Mouse (Mus musculus): ENCODE data around the gene Stim2.

DNA sequence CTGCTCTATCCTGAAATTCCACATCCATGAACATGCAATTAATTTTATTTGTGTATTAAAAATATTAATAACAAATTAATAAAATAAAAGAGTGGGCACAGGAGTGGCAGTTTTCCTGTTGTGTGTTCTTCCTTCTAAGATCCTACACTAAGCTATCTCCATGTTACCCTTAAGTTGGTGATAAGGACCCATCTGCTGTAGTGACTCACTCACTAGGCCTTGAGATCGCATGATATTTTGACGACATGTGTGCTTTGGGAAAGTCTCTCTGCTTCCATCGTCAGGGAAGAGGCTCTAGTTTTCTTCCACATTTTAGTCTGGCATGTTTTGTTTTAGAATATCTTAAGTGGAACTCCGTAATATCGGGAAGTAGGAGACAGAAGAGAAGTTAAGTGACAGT is 73.0 kb downstream of the Stim2 start:
- TF ChIP-seq CTCF (IDR thresholded peaks at IDR 0.05; ENCODE audit: low read depth) = no peak
- TF ChIP-seq EP300 (optimal IDR thresholded peaks at IDR 0.05) = no peak

All from stomach, postnatal 0 days (tissue).